Mouse (Mus musculus) liver, embryonic 16.5 days (tissue): ENCODE data around the gene Pgls. TPM values are rescaled to one million over a fixed set of nuclear protein-coding genes. Genes with fewer than 3 reads are reported as not detected.
A peak's percentile ranks its signal among the peaks of the same experiment; 100 is the strongest.

Experiments used
- ATAC-seq: fragments of 200-750 bp; cut with Nextera tagmentation; 2 replicates; pipeline ENCODE4 v1.8.0; 2017; ENCODE audit warnings: low read depth, mild to moderate bottlenecking, moderate number of reproducible peaks, moderate library complexity
- H3K27ac ChIP-seq: fragments of 300-500 bp; sonication (generic); 2 replicates; pipeline ENCODE4 v1.5.1; 2014; ENCODE audit warnings: mild to moderate bottlenecking, low read length
- H3K27me3 ChIP-seq: fragments of 300-500 bp; sonication (generic); 2 replicates; pipeline ENCODE4 v1.6.1; 2014; ENCODE audit warnings: low read depth, low read length, mixed read lengths; ENCODE audit not compliant: control insufficient read depth, insufficient read depth
- H3K36me3 ChIP-seq: fragments of 300-500 bp; sonication (generic); 2 replicates; pipeline ENCODE4 v1.6.1; 2014; ENCODE audit warnings: mild to moderate bottlenecking; ENCODE audit not compliant: control insufficient read depth, insufficient read depth
- H3K4me1 ChIP-seq: fragments of 300-500 bp; sonication (generic); 2 replicates; pipeline ENCODE4 v1.6.1; 2014; ENCODE audit warnings: low read depth, low read length, mixed read lengths; ENCODE audit not compliant: control insufficient read depth
- H3K4me2 ChIP-seq: fragments of 300-500 bp; sonication (generic); 2 replicates; pipeline ENCODE4 v1.6.1; 2014; ENCODE audit warnings: low read depth, low read length, mixed read lengths
- H3K4me3 ChIP-seq: fragments of 300-500 bp; sonication (generic); 2 replicates; pipeline ENCODE4 v1.5.1; 2014; ENCODE audit warnings: low read depth, mild to moderate bottlenecking, low read length
- H3K9ac ChIP-seq: fragments of 300-500 bp; sonication (generic); 2 replicates; pipeline ENCODE4 v1.6.1; 2014; ENCODE audit warnings: low read depth, low read length
- H3K9me3 ChIP-seq: fragments of 300-500 bp; sonication (generic); replicated peaks from 2 replicates; pipeline ENCODE4 v1.6.1; 2016; ENCODE audit warnings: low read length; ENCODE audit not compliant: control insufficient read depth
- WGBS: fragments of 180-500 bp; shearing (Covaris S2); extraction: QIAGEN DNeasy Blood & Tissue Kit; methylation state at CpG from one replicate; pipeline ENCODE4 v1.1.7; 2014; ENCODE audit not compliant: insufficient replicate concordance; 5-methylcytosine and 5-hydroxymethylcytosine counted together
- polyA plus RNA-seq: library from polyadenylated mRNA; unstranded; fragments of >200 nt; fragmentation: Nextera tagmentation; extraction: Ambion mirVana; gene quantifications from 2 replicates; pipeline ENCODE4 v1.2.1, GENCODE M21; 2015

Pgls gene
- polyA plus RNA-seq, 1 experiment from 2014 or later, result 93.9 TPM

DNA sequence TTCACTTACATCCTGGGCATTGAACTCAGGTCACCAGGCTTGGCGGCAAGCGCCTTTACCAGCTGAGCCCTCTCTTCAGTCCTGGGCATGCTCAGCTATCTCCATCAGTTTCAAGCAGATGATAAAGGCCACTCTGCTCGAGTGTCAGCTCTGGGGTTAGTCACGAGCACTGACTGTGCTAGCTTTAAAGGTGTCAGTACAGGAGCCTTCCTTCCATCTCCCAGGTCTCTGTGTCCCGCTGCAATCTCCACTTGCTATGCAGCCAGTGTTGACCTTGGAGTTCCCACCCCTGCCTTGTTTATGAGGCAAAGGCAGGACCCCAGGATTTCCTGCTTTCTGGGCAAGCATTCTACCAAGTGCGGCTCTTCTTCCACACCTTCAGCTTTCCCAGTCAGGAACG lies 24.4 kb upstream of the Pgls start:
- no peak overlapping the region for H3K4me2 ChIP-seq
- 60% methylated on average over 7 of the region's 7 CpGs for WGBS
- H3K27me3 ChIP-seq, result peaks cover 20% of the 10 kb centered on the region
- no peak overlapping the region for H3K27ac ChIP-seq
- no peak overlapping the region for H3K4me3 ChIP-seq
- H3K36me3 ChIP-seq, result no peaks in the 10 kb centered on the region
- H3K9ac ChIP-seq, result no peak overlapping the region
- ATAC-seq, result no peak
- no peaks in the 10 kb centered on the region for H3K9me3 ChIP-seq
- H3K4me1 ChIP-seq, result peaks cover 17% of the 10 kb centered on the region

DNA sequence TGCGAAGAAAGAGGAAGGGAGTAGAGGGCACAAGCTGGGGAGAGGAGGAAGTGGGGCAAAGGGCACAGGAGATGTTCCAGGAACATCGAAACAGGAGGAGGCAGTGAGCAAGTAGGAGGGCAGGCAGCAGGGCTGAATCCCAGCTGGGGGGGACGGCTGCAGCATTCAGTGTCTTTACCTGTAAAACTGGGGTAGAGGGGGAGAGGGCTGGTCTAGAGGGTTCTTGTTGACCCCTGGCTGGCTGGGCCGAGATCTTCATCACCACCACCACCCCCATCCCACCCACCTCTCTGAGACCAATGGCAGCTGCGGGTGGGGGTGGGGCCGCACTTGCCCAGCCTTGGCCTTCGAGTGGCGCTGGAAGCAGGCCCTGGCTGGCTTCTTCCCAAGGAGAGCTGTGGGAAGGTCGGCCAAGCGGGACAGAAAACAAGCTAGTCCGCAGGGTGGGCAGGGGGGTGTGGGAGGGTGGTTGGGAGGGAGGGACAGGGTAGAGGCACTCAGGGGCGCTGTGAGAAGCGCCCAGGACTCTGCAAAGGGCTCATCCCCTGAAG lies 23.5 kb upstream of the Pgls start, which contains the start of gene Slc27a1:
Gene Slc27a1 (plus strand): TSS at position 496 of the 551 bp plus-strand sequence.
- peak within 1 kb of the TSS; percentile 58 for H3K4me3 ChIP-seq
- H3K9me3 ChIP-seq, result no peaks in the 10 kb centered on the region
- H3K4me2 ChIP-seq, result peak within 1 kb of the TSS; percentile 70
- no peak for ATAC-seq
- H3K4me1 ChIP-seq, result peaks cover 13% of the 10 kb centered on the region; the same call in 1 of the 2 replicates
- H3K9ac ChIP-seq, result peak within 1 kb of the TSS; percentile 42; the same call in 1 of the 2 replicates
- no peaks in the 10 kb centered on the region for H3K36me3 ChIP-seq
- peaks cover 14% of the 10 kb centered on the region for H3K27me3 ChIP-seq
- WGBS, result 27% methylated on average over 13 of the region's 13 CpGs
- no peak within 1 kb of the TSS for H3K27ac ChIP-seq

DNA sequence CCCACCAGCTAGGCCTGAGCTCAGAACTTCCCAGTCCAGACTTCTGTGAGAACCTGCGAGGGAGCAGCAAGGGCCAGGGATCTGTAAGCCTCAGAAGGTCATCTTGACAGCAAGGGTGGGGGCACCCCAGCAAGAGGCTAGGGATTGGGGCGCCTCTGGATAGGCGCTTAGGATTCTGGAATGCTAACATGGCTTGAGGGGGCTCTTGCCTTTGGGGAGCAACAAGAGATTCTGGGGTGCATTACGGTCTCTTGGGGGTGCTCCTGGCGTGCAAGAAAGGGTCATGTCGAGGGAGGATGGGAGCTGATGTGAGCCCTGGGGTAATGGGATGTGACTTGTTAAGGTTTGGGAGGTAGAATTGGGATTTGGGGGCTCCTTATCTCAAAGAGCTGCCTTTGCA lies 23.0 kb upstream of the Pgls start:
- peaks cover 13% of the 10 kb centered on the region; the same call in 1 of the 2 replicates for H3K4me1 ChIP-seq
- ATAC-seq, result no peak
- no peak overlapping the region for H3K9ac ChIP-seq
- peak overlapping the region; percentile 58 for H3K4me3 ChIP-seq
- H3K27ac ChIP-seq, result no peak overlapping the region
- H3K9me3 ChIP-seq, result no peaks in the 10 kb centered on the region
- H3K36me3 ChIP-seq, result no peaks in the 10 kb centered on the region
- peak overlapping the region; percentile 70; the same call in 1 of the 2 replicates for H3K4me2 ChIP-seq
- WGBS, result 46% methylated on average over 6 of the region's 6 CpGs
- H3K27me3 ChIP-seq, result peaks cover 14% of the 10 kb centered on the region

DNA sequence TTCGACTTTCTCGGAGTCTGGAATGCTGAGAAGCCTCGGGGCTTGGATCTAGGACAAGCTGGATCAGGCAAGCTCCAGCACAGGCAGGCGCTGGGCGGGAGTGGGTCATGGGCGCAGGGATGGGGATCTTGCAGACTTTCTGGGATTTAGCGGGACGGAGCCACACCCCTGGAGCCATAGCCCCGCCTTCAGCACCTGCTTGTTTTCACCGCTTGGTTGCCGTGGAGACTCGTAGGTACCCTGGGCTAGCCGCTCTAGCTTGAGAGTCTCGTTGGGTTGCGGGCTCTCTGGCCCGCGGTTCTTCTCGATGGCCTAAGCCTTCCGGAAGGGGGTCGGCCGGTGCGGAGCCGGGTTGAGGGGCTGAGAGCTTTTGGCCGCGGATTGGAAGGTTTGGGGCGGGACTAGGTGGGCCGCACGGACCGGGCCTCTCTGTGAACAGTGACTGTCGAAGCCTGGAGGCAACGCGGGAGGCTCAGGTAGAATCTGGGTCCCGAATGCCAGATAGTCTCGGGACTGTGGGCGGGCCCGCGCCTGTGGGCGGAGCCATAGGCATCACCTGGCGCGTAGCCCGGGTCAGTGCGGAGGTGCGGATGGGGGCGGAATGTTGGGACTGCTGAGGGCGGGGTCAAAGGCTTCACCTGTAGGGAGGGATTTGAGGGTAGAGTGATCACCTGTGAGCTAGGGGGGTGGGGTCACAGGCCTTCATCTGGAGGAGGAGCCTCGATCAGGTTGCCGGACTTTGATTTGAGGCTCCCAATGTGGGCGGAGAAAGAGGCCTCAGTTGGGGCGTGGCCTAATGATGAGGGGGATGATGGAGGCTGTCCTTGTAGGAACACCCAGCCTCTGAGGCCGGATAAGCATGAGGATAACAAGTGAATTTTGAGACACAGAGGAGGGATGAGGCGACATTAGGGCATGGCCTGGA lies 22.3 kb upstream of the Pgls start:
- 3% methylated on average over 51 of the region's 51 CpGs for WGBS
- peak overlapping the region; percentile 58 for H3K4me3 ChIP-seq
- no peak overlapping the region for H3K27ac ChIP-seq
- H3K27me3 ChIP-seq, result peaks cover 14% of the 10 kb centered on the region
- no peaks in the 10 kb centered on the region for H3K36me3 ChIP-seq
- H3K4me2 ChIP-seq, result peak overlapping the region; percentile 70
- ATAC-seq, result peak; percentile 77
- H3K9ac ChIP-seq, result peak overlapping the region; percentile 42; the same call in 1 of the 2 replicates
- H3K4me1 ChIP-seq, result peaks cover 13% of the 10 kb centered on the region; the same call in 1 of the 2 replicates
- no peaks in the 10 kb centered on the region for H3K9me3 ChIP-seq

DNA sequence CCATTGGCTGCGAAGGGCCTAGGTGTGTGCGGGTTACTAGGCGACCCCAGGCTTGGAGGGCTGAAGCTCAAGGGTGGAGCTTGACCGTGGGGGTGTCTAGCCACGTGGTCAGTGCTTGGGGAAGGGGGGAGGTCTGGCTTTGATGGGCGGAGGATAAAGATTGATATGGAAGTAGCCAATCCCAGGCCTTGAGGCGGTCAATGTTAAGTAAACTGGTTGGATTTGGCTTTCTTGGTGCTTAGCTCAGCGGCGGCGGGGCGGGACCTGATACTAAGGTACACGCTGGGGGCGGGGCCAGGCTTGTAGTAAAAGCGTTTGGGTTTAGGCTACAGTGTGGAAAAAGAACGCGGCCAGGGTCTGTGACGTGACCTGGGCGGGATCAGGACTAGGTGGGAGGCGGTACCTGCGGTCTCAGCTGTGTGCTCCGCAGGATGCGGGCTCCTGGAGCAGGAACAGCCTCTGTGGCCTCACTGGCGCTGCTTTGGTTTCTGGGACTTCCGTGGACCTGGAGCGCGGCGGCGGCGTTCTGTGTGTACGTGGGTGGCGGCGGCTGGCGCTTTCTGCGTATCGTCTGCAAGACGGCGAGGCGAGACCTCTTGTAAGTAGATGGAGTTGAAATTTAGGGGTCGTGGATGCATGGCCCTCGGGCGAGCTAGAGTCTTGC lies 21.6 kb upstream of the Pgls start:
- WGBS, result under 1% methylated on average over 41 of the region's 41 CpGs
- H3K4me1 ChIP-seq, result peaks cover 13% of the 10 kb centered on the region; the same call in 1 of the 2 replicates
- H3K36me3 ChIP-seq, result no peaks in the 10 kb centered on the region
- no peaks in the 10 kb centered on the region for H3K9me3 ChIP-seq
- no peak overlapping the region for H3K27ac ChIP-seq
- peak overlapping the region; percentile 27; the same call in 1 of the 2 replicates for H3K9ac ChIP-seq
- ATAC-seq, result peak; percentile 78
- H3K27me3 ChIP-seq, result peaks cover 14% of the 10 kb centered on the region
- peak overlapping the region; percentile 58 for H3K4me3 ChIP-seq
- peak overlapping the region; percentile 70 for H3K4me2 ChIP-seq

DNA sequence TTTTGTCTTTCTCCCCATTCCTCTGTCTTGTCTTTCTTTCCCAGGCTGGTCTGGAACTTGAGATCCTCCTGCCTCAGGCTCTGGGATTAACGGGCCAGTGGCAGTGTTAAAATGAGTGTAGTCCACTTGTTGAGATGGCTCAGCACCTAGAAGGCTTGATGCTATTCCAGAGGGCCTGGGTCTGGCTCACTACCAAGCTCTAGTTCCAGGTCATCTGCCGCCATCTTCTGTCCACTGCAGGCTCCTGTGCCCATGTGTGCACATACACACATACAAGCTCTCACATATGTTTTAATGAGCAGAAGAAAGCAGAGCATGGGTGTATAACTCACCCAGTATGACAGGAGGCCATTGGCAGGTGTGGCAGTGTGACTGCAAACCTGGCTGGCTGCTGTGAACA lies 19.9 kb upstream of the Pgls start:
- Histone ChIP-seq H3K4me2 (no peak overlapping the region), H3K9ac (no peak overlapping the region), H3K9me3 (no peaks in the 10 kb centered on the region), H3K27me3 (peaks cover 14% of the 10 kb centered on the region), H3K4me1 (peaks cover 13% of the 10 kb centered on the region; the same call in 1 of the 2 replicates), H3K36me3 (no peaks in the 10 kb centered on the region), H3K4me3 (no peak overlapping the region), H3K27ac (no peak overlapping the region)
- WGBS, result 67% methylated on average over 2 of the region's 2 CpGs
- ATAC-seq, result no peak

DNA sequence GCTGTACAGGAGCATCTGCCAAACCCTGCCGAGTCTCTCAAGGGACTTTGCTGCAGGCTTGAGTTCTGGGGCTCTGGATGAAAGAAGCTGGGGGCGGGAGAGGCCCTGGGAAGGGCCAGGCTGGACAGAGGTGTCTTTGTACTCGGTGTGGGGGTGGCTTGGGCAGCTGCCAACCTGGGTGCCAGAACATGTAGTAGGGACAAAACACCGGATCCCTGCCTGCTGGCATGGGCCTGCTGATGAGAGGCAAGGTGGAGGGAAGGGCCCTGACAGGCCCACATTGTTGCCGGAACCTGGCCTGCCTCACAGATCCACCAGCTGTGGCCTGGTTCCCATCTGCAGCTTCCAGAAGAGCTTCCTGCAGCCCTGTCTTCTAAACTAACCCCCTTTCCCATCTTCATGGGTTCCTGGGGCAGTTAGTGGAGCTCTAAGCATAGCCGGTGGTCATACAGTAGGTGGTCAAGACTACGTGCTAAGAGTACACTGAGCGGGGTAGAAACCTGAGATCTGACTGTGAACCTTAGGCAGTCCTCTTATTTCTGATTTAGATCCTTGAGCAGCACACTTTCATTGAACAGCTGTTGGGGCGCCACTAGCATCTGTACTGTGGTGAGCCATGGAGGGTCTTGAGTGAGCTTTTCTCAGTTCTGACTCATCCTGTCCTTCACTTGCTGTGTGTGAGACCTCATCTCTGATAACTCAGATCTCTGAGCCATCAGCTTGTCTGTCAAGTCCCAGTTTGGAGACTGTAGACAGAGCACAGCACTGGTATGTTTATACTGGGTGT lies 18.9 kb upstream of the Pgls start:
- Histone ChIP-seq H3K9me3 (no peaks in the 10 kb centered on the region), H3K36me3 (no peaks in the 10 kb centered on the region), H3K27ac (no peak overlapping the region), H3K4me2 (no peak overlapping the region), H3K4me1 (peaks cover 13% of the 10 kb centered on the region; the same call in 1 of the 2 replicates), H3K9ac (no peak overlapping the region), H3K4me3 (no peak overlapping the region), H3K27me3 (peaks cover 14% of the 10 kb centered on the region)
- ATAC-seq, result no peak
- WGBS, result 69% methylated on average over 9 of the region's 9 CpGs

DNA sequence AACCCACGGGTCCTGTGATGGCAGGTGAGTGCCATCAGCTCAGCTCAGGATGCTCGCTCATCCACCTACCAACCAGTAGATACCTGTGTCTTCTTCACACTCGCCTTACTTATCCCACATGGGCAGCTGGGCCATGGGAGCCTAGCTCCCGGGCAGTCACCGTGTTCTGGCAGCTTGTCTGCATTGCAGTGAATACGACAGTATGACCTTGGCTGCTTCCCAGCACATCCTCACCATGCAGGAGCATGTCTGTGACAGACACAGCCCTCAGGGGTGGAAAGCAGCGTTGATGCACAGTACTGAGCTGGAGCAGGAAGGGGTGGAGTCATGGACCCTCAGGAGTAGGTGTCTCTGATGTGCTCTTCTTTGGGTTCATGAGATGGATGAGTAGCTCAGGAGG lies 17.6 kb upstream of the Pgls start:
- no peak overlapping the region for H3K9ac ChIP-seq
- H3K27ac ChIP-seq, result no peak overlapping the region
- H3K9me3 ChIP-seq, result no peaks in the 10 kb centered on the region
- no peak overlapping the region for H3K4me2 ChIP-seq
- H3K4me1 ChIP-seq, result peaks cover 13% of the 10 kb centered on the region; the same call in 1 of the 2 replicates
- ATAC-seq, result no peak
- 59% methylated on average over 7 of the region's 7 CpGs for WGBS
- peaks cover 4% of the 10 kb centered on the region for H3K27me3 ChIP-seq
- no peak overlapping the region for H3K4me3 ChIP-seq
- no peaks in the 10 kb centered on the region for H3K36me3 ChIP-seq
